Mouse (Mus musculus): ENCODE measurements around the gene Itgax.
A peak's percentile ranks its signal among the peaks of the same experiment; 100 is the strongest.

Itgax gene

DNA sequence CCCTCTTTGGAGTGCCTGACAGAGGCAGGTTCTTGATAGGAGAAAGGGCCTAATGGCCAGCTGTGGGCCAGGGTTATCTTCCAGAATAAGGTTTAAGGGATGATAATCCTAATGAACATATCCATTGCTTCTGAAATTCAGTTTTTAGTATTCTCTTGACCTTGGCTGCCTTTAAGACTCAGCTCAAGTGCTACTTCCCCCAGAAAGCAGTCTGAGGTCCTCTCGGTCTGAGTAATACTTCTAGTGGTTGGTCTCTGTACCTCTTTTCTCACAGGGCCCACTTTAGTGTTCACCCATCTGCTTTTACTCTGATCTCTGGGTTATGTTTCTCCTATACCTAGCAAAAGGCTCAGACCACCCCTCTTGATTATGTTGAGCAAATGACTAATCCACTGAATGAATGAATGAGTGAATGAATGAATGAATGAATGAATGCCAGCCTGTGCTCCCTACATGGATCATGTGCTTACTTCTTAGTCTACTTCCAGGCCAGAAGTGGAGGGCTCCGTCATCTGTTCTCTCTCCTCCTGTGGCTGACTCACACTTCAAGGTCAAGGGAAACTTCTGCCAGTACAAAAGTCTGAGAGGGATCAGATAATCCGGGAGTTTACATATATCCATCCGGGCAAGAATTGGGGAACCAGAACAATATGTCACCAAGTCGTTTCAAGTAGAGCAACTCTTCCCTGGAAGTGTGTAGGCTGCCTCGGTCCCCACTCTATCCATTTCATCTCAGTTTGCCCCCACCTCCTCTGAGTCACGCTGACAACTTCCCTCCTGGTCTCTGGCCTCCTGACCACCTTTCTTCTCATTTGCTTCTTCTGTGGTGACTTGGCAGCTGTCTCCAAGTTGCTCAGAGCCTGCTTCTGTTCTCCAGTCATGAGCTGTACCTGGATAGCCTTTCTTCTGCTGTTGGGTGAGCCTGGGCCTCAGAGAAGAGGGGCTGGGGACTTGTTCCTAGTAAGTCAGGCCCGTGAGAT is at the start of gene Itgax:
TSS of gene Itgax (plus strand) at position 807 of the 980 bp plus-strand sequence.
- peak; percentile 13 for DNase-seq (ENCODE audit: low read depth)

- DNase-seq (ENCODE audit: low read depth) = no peak
Measured at GRCm38 (mm10) chr7:128080012-128080411, 49.3 kb upstream of the Itgax start.

GRCm38 (mm10) chr7:128089141-128089540 is 40.2 kb upstream of the Itgax start:
- peak; percentile 80 for DNase-seq (ENCODE audit: low read depth)

DNA sequence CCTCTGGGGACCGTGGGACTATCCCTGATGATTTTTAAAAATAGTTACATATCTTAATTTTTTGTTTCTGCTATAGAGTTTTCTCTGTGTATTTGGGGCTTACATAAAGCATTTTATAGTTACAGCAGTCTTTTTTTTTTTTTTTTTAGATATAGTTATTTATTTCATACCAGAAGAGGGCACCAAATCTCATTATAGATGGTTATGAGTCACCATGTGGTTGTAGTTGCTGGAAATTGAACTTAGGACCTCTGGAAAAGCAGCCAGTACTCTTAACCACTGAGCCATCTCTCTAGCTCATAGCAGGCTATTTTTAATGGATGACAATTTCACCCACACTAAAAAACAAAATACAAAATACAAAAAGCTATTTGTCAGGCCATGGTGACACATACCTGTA is 31.2 kb upstream of the Itgax start:
- DNase-seq (ENCODE audit: low read depth) = peak; percentile 69

DNA sequence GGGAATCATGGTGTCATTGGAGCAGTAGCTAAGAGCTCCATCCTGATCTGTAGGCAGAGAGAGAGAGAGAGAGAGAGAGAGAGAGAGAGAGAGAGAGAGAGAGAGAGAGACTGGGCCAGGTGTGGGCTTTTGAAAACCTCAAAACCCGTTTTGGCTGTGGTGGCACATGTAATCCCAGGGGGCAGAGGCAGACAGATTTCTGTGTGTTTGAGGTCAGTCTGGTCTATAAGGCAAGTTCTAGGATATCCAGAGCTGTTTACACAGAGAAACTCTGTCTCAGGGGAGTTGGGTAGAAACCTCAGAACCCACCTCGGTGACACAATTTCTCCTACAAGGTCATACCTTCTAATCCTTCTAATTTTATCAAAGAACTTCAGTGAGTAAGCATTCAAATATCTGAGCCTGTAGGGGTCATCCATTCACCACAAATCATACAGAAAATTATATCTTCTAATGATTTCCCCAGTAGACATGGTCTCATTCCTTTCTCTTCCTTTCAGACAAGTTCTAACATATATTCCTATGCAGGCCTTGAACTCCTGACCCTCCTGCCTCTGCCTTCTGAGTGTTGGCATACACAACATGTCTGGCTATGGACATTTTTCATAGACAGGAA is 28.5 kb upstream of the Itgax start:
- DNase-seq (ENCODE audit: low read depth) = no peak

GRCm38 (mm10) chr7:128105246-128105645 is 24.1 kb upstream of the Itgax start:
- DNase-seq (ENCODE audit: low read depth) = peak; percentile 39

DNA sequence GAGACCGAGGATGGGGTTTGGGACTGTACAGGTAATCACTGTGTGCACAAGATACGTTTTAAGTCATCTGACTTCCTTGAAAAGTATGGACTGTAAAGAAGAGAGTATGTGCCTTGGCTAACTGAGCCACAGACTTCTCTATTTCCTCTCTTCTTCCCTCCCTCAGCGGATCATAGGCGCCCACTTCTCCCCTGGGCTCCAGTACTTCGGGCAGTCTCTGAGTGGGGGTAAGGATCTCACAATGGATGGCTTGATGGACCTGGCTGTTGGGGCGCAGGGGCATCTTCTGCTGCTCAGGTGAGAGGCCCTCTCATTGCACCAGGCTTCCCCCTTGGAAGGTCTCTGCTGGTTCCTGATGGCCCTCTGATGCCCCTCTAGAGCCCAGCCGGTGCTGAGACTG is 21.9 kb upstream of the Itgax start:
- DNase-seq (ENCODE audit: low read depth) = no peak

DNA sequence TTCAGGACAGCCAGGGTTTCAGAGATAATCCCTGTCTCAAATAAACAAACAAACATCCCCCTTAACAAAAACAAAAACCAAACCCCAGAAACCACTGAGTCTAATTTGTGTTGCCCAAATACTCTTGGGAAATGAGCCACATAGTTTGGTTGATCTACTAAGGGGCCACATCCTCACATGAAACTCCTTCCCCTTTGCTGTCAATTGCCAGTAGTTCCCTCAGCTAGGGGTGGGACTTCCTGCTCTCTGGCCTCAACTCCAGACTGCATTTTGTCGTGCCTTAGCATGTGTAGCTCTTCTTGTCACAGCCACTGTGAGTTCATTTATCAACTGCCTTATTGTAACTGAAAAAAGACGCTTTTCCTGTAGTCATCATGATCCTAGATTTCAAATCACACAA is 19.0 kb upstream of the Itgax start:
- no peak for DNase-seq (ENCODE audit: low read depth)

GRCm38 (mm10) chr7:128112131-128112530 is 17.2 kb upstream of the Itgax start:
- no peak for DNase-seq (ENCODE audit: low read depth)

- DNase-seq (ENCODE audit: low read depth) = no peak
Measured at GRCm38 (mm10) chr7:128114371-128115105, 14.8 kb upstream of the Itgax start.

GRCm38 (mm10) chr7:128115211-128115958 is 14.0 kb upstream of the Itgax start:
- DNase-seq (ENCODE audit: low read depth) = no peak

GRCm38 (mm10) chr7:128116396-128116795 is 13.0 kb upstream of the Itgax start:
- DNase-seq (ENCODE audit: low read depth) = no peak

DNA sequence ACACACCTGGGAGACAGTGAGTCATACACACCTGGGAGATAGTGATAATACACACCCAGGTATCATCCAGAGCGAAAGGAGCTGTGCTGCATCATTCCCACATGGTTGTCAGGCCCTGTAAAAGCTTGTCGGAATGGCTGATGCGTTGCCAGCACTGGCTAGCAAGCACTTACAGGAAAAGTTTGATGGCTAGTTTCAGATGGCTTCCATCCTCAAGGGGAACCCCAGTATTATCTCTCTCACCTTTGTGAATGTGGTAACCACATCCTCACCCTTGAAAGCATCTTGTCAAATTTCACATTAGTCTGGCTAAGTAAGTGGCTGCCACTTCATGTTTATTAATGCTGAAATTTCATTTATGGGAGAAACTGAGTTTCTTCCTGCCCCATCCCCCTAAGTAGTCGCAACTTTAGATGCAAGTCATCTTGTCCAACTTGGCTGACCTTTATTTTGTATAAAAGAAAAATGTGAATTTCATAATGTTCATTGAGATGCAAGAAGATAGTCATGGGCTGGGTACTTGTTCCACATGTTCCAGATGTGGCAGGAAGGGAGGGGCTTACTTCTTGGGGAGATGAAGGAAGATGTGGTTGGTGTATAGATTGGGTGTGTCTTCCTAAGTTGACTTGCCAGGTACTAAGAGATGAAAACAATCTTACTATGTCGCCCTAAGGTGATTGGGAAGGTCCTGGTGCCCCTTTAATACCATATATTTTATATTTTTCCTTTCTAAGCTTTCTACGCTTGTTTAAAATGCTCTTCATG is 9.4 kb upstream of the Itgax start:
- no peak for DNase-seq (ENCODE audit: low read depth)

DNA sequence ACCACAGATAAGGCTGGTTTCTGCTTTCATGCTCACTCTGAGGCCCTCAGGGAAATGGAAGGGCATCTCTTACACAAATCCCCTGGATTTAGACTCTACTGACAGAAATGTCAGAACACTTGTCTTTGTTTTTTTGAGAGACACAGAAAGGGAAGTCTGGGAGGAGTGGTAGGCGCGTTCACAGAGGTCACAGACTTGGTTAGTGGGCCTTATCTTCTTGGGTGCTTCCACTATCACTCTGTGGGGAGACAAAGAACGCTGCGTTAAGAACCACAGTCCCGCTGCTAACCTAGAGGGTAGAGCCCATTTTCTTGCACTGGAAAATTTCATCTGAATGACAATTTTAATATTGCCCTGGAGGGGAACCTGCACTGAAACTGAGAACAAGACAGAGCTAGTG is 2.8 kb downstream of the Itgax start:
- no peak for DNase-seq (ENCODE audit: low read depth)

DNA sequence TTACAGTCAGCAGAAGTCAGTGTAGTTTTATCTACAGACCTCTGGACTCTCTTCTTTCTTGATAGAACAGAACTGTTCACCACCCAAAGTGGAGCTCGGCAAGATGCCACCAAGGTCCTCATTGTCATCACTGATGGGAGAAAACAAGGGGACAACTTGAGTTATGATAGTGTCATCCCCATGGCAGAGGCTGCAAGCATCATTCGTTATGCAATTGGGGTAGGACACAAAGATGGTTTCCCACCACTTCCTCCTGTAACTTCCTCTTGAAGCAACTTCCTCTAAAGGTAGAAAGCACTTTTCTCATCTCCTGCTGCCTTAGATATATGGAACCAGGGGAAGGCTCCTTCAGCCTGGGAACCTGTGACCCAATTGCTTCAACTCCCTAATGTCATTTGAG is 4.2 kb downstream of the Itgax start:
- no peak for DNase-seq (ENCODE audit: low read depth)

GRCm38 (mm10) chr7:128136927-128137326 is 7.6 kb downstream of the Itgax start:
- DNase-seq (ENCODE audit: low read depth) = no peak

DNA sequence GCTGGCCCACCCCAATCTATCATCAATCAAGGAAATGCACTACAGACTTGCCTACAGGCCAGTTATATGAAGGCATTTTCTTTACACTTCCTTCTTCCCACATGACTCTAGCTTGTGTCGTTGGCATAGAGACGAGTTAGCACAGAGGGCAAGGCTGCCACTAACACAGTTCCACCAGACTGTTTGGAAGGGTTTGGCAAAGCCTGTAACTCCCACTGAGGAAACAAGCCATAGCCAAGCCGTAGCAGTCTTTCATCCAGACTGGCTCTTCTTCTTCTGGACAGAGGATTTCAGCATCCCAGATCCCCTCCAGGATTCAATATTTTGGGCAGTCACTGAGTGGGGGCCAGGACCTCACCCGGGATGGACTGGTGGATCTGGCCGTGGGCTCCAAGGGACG is 10.3 kb downstream of the Itgax start:
- no peak for DNase-seq (ENCODE audit: low read depth)

DNA sequence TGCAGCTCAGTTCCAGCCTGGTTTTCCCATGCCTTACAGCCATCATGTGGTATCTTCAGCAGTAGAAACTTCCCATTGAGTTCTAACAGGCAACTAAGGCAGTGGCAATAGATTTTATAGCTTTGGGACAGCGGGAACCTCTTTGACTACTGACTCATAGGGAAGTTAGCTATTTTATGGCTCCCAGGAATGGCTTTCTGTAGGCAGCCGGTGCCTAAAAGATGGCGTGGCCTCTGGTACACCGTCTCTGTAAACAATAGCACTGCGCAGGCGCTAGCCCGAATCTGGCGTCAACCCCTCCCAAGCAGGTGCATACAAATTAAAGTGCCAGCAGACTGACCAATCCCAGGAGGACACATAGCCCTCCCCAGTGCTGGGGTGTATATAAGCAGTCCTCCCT is 21.6 kb downstream of the Itgax start:
- DNase-seq (ENCODE audit: low read depth) = no peak

DNA sequence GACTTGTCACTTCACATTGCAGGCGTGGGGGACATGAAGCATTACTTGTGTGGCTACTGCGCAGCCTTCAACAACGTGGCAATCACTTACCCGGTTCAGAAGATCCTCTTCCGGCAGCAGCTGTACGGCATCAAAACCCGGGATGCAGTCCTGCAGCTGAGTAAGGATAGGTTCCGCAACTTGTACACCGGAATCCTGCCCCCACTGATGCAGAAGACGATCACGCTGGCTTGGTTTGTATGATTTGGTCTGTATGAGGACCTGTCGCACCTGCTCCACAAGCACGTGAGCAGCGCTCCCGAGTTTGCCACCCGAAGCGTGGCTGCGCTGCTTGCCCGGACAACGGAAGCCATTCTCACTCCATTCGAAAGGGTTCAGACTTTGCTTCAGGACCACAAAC is 24.7 kb downstream of the Itgax start, which contains the start of gene Itgad:
TSS of gene Itgad (plus strand) at position 301 of the 400 bp plus-strand sequence.
- DNase-seq (ENCODE audit: low read depth) = no peak

DNA sequence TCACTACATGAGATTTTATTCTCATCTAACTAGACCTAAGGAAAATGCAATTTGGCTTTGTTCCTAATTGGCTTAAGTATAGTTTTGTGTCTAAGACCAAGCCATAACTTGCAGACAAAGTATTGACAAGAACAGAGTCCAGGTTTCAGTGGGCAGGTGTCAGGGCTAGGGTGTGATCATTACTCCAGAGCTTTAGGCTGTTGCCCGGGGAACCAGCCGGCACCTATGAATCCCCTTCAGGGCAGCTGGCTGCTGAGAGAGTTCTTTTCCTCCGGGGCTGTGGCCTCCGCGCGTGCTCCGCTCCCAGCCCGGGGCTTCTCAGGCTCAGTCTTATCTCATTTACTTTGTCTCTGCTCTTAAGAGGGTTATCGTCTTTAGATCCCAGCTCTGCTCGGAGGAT is 25.6 kb downstream of the Itgax start:
- no peak for DNase-seq (ENCODE audit: low read depth)
